Mouse (Mus musculus) MN1 (cell line): ENCODE data around the gene Rab30.
"Not testable (repeated sequence)": the region's sequence is repeated elsewhere in the genome, so short reads cannot be mapped to it uniquely, and the experiment has no call there.

Experiments used
- DNase-seq: peaks from one replicate; pipeline ENCODE4 v3.0.0-alpha.2; 2016; ENCODE audit warnings: low spot score

The Rab30 gene

DNA sequence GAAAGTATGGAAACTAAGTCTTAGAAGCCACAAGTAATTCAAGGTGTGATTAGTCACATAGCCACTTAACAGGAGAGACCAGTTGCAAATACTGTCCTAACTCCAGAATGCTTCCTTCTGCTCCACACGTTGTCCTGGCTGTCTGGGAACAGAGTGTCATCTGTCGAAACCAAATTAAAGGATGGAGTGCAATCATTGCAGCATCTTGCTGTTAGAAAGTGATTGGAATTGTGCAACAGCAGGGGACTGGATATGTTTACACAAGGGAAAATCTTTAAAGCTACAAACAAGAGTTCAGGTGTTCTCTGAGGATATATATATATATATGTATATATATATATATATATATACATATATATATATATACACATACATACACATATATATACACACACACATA, 9.0 kb downstream of the Rab30 start:
- no peak for DNase-seq

DNA sequence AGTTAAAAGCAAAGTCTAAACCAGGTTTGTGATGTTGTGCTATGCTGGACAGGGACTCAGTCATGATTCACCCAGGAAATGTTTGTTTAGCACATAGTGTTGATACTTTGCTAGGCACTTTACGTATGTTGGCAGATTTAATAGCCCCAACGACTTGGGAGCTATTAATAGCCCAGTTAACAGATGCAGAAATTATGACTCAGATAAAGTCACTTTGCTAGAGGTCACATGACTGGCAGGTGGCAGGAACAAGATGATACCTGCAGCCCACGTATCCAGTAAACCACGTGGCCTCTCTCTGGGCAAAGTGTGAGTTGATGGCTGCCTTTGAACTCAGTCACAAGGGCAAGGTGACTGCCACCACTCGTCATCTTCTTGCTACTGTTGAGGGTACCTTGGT, 16.7 kb downstream of the Rab30 start:
- DNase-seq, result no peak

DNA sequence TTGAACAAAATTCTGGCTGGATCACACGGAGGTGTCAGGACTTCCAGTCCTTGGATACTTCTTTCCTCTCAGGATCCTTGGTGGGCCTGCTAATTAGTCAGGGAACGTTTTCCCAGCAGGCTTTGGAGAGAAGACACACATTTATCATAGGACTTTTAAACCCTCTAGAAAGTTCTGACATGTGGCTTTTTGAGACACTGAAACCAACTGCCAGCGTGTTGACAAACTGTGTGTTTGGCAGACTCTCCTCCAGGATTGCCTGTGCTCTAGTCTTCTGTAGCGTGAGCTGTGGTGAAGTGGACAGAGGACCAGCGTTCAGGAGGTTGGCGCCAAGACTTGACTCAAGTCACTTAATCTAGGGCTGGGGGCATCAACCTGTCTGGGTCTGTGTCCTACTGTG, 19.2 kb downstream of the Rab30 start:
- no peak for DNase-seq

DNA sequence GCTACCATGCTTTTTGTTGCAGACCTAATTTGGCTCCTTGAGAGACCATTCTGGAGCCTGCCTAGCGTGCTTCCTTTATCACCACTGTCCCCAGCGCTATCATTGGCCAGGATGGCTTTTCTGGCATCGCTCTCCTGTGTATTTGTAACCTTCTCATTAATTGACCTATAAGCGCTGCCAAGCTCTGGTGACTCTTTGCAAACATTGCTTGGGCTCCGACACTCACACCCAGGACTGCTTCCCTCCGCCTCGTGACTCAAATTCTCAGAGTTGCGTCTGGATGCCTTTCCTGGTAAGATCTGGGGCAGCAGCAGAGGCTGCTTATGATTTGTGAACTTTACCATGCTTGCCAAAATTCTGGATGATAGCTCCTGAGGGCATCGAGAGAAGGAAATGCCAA, 19.8 kb downstream of the Rab30 start:
- no peak for DNase-seq

- DNase-seq, result peak; percentile 85
Observed at GRCm38 (mm10) chr7:92765426-92765825, 24.0 kb downstream of the Rab30 start.

- DNase-seq, result no peak
Observed at GRCm38 (mm10) chr7:92766096-92767090, 25.0 kb downstream of the Rab30 start.

- not testable (repeated sequence) for DNase-seq
Observed at GRCm38 (mm10) chr7:92768116-92768515, 26.7 kb downstream of the Rab30 start.

DNA sequence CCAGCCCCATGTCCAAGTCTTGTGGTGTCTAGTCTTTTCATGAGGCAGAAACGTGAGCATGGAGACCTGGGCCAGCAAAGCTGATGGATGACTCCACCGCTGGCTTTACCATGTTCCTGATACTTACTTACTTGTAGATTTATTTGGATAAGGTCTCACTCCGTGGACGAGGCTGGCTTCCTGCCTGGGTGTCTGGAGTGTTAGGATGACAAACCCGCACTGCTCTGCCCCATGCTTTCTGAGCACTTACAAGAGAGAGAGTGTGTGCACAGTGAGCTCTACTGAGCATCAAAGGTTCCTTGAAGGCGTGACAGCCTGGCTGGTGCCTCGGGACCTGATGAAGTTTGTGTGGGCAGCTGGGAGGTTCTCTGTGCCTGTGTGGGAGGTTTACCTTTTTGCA, 27.5 kb downstream of the Rab30 start:
- DNase-seq, result no peak

DNA sequence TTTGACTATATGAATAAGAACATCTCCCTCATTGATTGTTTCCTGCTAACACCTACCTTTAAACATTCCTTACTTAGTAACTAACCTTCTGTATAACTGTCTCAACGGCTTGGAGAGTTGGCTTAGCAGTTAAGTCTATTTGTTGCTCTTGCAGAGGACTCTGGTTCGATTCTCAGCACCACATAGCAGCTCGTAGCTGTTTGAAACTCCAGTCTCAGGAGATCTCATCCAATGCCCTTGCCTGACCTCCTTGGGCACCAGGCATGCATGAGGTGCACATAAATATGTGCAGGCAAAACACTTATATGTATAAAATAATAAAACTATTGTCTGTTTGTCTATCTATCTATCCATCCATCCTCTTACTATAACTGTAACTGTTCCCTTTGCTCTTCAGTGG, 31.6 kb downstream of the Rab30 start:
- no peak for DNase-seq

DNA sequence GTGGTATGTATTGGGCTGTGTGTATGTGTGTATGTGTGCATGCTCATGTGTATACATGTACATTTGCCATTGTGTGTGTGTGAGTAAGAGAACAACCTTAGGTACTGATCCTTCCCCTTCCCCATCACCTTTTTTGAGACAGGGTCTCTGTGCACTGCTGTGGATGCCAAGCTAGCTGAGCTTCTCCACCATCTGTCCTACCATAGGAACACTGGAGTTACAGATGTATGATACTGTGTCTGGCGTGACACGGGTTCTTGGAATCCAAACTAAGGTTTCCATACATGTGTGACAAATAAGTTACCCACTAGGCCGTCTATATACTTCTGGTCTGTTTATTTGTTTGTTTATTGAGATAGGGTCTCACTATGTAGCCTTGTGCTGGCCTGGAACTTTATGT, 32.2 kb downstream of the Rab30 start:
- no peak for DNase-seq

DNA sequence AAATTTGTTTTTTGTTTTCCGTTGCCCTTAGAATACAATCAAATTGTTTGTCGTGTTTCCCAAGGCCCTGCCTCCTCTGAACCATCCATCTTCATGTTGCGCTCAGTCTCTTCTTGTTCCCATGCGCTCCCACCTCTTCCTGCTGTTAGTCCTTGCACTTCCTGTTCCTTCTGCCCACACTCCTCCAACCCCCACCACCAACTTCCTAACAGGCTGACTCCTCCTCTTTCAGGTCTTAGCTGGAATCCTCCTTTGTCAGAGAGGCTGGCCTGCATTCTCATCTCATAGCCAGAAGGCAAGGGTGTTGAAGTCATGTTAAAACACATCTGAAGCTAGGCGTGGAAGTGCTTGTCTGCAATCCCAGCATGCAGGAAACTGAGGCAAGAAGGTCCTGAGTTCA, 33.3 kb downstream of the Rab30 start:
- DNase-seq, result no peak

- DNase-seq, result no peak
Observed at GRCm38 (mm10) chr7:92775703-92776102, 34.3 kb downstream of the Rab30 start.

DNA sequence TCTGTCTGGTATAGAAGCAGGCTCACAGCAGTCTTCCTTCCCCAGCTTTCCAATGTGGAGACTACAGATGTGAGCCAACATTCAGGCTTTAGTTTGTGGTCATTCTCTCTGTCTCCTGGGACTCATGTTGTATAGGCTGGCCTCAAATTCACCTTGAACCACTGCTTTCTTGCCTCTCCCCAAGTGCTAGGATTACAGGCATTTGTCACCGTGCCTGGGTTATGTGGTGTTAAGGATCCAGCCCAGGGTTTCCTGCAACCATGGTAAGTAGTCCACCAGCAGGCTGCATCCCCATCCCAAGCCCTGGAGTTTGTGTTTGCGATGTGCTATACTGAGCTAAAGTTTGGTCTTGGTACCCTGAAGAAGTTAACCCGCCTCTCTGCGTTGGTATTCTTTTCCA, 35.2 kb downstream of the Rab30 start:
- DNase-seq, result no peak

DNA sequence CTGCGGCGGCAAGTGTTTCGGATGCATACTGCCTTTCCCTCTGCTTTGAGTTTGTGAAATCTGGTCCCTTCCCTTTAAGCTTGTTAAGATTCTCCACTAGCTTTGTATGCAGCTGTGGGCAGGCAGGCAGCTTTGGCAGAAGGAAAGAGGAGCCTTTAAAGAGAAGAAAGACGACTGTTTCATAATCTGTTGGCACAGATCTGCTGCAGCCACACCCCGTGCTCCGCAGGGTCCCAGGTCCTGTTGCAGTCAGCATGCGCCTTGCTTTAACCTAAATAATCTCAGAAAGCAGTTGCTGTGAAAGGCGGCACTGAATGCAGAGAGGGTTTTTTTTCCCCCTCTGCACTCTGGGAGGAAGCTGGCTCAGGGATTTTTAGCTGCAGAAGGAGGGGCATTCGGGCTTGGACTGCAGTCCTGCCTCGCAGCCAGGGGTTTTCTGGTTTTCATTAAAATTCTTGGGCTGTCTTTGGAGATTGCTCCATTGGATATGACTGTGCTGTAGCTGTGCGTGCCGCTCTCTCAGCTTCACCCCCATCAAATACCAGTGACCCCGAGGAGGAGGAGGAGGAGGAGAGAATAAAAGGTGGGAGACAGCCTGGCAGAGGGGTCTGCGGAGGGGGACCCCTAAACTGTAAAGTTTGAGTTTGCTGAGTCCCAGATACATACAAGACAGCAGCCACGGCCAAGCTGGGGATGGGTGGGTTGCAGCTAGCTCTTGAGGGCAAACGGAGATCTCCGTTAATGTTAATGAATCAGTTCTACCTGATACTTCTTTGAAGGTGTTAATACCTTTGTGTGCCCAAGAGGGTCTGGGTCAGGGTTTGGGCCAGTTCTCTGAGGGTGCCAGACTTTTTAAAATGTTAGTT, 35.9 kb downstream of the Rab30 start:
- peak; percentile 73 for DNase-seq

GRCm38 (mm10) chr7:92779058-92779457, 37.7 kb downstream of the Rab30 start:
- no peak for DNase-seq

GRCm38 (mm10) chr7:92781361-92781760, 40.0 kb downstream of the Rab30 start:
- DNase-seq, result no peak

- DNase-seq, result no peak
Observed at GRCm38 (mm10) chr7:92781948-92782347, 40.5 kb downstream of the Rab30 start.

GRCm38 (mm10) chr7:92782511-92782910, 41.1 kb downstream of the Rab30 start:
- no peak for DNase-seq

GRCm38 (mm10) chr7:92783166-92783806, 41.9 kb downstream of the Rab30 start:
- DNase-seq, result no peak

DNA sequence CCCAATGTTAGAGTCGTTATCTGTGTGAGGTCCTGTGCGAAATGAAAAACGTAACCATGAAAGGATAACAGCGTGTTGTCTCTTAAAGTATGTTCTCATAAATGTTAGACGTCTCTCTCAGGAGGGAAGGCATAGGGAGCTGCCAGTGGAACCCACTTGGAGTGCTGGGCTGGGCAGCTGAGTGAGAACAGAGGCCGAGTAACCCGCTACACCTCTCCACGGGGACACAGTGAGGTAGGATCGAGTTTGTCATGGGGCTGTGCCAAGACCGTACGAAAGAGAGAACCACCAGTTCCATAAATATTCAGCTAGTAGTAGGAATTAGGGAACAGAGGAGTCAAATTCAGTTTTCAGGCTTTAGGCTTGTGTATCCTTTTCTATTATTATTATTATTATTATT, 42.5 kb downstream of the Rab30 start:
- no peak for DNase-seq

- DNase-seq, result no peak
Observed at GRCm38 (mm10) chr7:92795749-92796148, 54.3 kb downstream of the Rab30 start.

DNA sequence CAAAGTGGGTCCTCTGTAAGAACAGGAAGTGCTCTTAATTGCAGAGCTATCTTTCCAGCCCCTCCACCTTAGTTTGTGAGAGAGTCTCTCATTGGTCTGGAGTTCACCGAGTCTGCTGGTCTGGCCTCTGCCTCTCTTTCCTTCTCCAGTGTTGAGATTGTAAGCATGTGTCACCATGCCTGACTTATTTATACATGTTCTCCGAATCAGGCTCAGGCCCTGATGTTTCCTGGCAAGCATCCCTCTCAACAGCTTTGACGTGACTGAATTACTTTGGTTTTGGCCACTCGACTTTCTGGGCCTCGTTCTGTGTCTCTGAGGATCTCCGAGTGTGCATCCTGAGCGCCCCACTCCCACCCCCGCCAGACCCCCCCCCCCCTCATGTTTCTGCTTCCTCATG, 55.4 kb downstream of the Rab30 start:
- no peak for DNase-seq
